Mouse (Mus musculus) ES-Bruce4 (cell line): ENCODE data around the gene Gm11549. TPM values are rescaled to one million over a fixed set of nuclear protein-coding genes. Genes with fewer than 3 reads are reported as not detected.

ENCODE experiments used
- H3K27ac ChIP-seq: 2 replicates; pipeline ENCODE4 v1.5.1; 2012; ENCODE audit warnings: low read length, inconsistent platforms; ENCODE audit not compliant: insufficient read depth
- H3K27me3 ChIP-seq: 2 replicates; pipeline ENCODE4 v1.6.1; 2012; ENCODE audit warnings: mild to moderate bottlenecking, low read length, inconsistent platforms; ENCODE audit not compliant: control insufficient read depth, poor library complexity, insufficient read depth, severe bottlenecking
- H3K36me3 ChIP-seq: 2 replicates; pipeline ENCODE4 v1.6.1; 2012; ENCODE audit warnings: inconsistent platforms, mild to moderate bottlenecking, low read length, moderate library complexity; ENCODE audit not compliant: control insufficient read depth, poor library complexity, insufficient read depth, severe bottlenecking
- H3K4me1 ChIP-seq: one replicate; pipeline ENCODE4 v1.8.1; 2011; ENCODE audit warnings: low read length; ENCODE audit not compliant: control insufficient read depth, insufficient read depth
- H3K4me3 ChIP-seq: 2 replicates; pipeline ENCODE4 v1.5.1; 2011; ENCODE audit warnings: low read depth, mild to moderate bottlenecking, low read length
- H3K9ac ChIP-seq: 2 replicates; pipeline ENCODE4 v1.6.1; 2012; ENCODE audit warnings: low read depth, mild to moderate bottlenecking, inconsistent platforms; ENCODE audit not compliant: poor library complexity, severe bottlenecking
- H3K9me3 ChIP-seq: replicated peaks from 2 replicates; pipeline ENCODE4 v1.6.1; 2012; ENCODE audit warnings: mild to moderate bottlenecking, low read length, inconsistent platforms; ENCODE audit not compliant: control insufficient read depth, poor library complexity, insufficient read depth, severe bottlenecking
- CTCF ChIP-seq: IDR thresholded peaks from one replicate; pipeline ENCODE4 v1.8.1; 2011; ENCODE audit warnings: low read depth, low read length
- EP300 ChIP-seq: IDR thresholded peaks from 2 replicates; pipeline ENCODE4 v1.6.1; 2011; ENCODE audit warnings: low read depth, low read length; ENCODE audit not compliant: insufficient read depth
- POLR2A ChIP-seq: IDR thresholded peaks from one replicate; pipeline ENCODE4 v1.8.1; 2011; ENCODE audit warnings: low read length; ENCODE audit not compliant: insufficient read depth
- polyA plus RNA-seq: library from polyadenylated mRNA; stranded (reverse); fragments of >200 nt; gene quantifications from 2 replicates; pipeline ENCODE4 v1.2.4, GENCODE M21; 2011; ENCODE audit warnings: low read depth; ENCODE audit not compliant: missing spikeins, insufficient read depth, insufficient read length

Gene Gm11549
- polyA plus RNA-seq, 1 experiment: not detected

GRCm38 (mm10) chr3:36552406-36553047 lies 30.9 kb upstream of the Gm11549 start, which contains the start of gene Exosc9:
Exosc9 (plus strand) TSS chr3:36552606.
- TF ChIP-seq CTCF (no peak), EP300 (no peak), POLR2A (no peak)
- Histone ChIP-seq H3K4me3 (peak within 1 kb of the TSS; percentile 94), H3K4me1 (no peaks in the 10 kb centered on the region), H3K27ac (no peak within 1 kb of the TSS), H3K36me3 (peaks cover 29% of the 10 kb centered on the region), H3K27me3 (no peaks in the 10 kb centered on the region; the same call in 1 of the 2 replicates), H3K9ac (peak within 1 kb of the TSS; percentile 58), H3K9me3 (no peaks in the 10 kb centered on the region)

- Histone ChIP-seq H3K9ac (peak overlapping the region; percentile 58; the same call in 1 of the 2 replicates), H3K9me3 (no peaks in the 10 kb centered on the region), H3K4me3 (peak overlapping the region; percentile 94), H3K36me3 (peaks cover 23% of the 10 kb centered on the region), H3K27ac (no peak overlapping the region), H3K27me3 (no peaks in the 10 kb centered on the region; the same call in 1 of the 2 replicates), H3K4me1 (no peaks in the 10 kb centered on the region)
- TF ChIP-seq CTCF: no peak
These were observed 30.3 kb upstream of the Gm11549 start for GRCm38 (mm10) chr3:36551851-36552384.

- no peaks in the 10 kb centered on the region for H3K4me1 ChIP-seq
- no peak overlapping the region for H3K4me3 ChIP-seq
- H3K27me3 ChIP-seq: no peaks in the 10 kb centered on the region; the same call in 1 of the 2 replicates
- no peak for TF ChIP-seq POLR2A
- no peak for TF ChIP-seq EP300
- TF ChIP-seq CTCF: no peak
- no peak overlapping the region for H3K27ac ChIP-seq
- H3K9me3 ChIP-seq: no peaks in the 10 kb centered on the region
- peaks cover 23% of the 10 kb centered on the region for H3K36me3 ChIP-seq
- H3K9ac ChIP-seq: no peak overlapping the region
These were observed 29.7 kb upstream of the Gm11549 start for GRCm38 (mm10) chr3:36551343-36551742.

GRCm38 (mm10) chr3:36544961-36545360 lies 23.3 kb upstream of the Gm11549 start:
- TF ChIP-seq POLR2A: no peak

GRCm38 (mm10) chr3:36541399-36541798 lies 19.8 kb upstream of the Gm11549 start:
- Histone ChIP-seq H3K27ac (no peak overlapping the region), H3K9me3 (no peaks in the 10 kb centered on the region), H3K36me3 (no peaks in the 10 kb centered on the region), H3K27me3 (no peaks in the 10 kb centered on the region), H3K9ac (no peak overlapping the region), H3K4me1 (no peaks in the 10 kb centered on the region), H3K4me3 (no peak overlapping the region)
- TF ChIP-seq EP300 (no peak), CTCF (no peak), POLR2A (no peak)

More at GRCm38 (mm10) chr3:36544961-36545360, 23.3 kb upstream of the Gm11549 start:
- no peak overlapping the region for H3K27ac ChIP-seq
- H3K9me3 ChIP-seq: no peaks in the 10 kb centered on the region
- no peak overlapping the region for H3K9ac ChIP-seq
- H3K4me3 ChIP-seq: no peak overlapping the region
- no peaks in the 10 kb centered on the region for H3K36me3 ChIP-seq
- H3K4me1 ChIP-seq: no peaks in the 10 kb centered on the region
- H3K27me3 ChIP-seq: no peaks in the 10 kb centered on the region; the same call in 1 of the 2 replicates

GRCm38 (mm10) chr3:36540756-36541155 lies 19.1 kb upstream of the Gm11549 start:
- H3K9ac ChIP-seq: no peak overlapping the region
- H3K27me3 ChIP-seq: no peaks in the 10 kb centered on the region
- no peaks in the 10 kb centered on the region for H3K9me3 ChIP-seq
- no peak overlapping the region for H3K4me3 ChIP-seq
- no peaks in the 10 kb centered on the region for H3K4me1 ChIP-seq
- H3K36me3 ChIP-seq: no peaks in the 10 kb centered on the region
- no peak overlapping the region for H3K27ac ChIP-seq
- TF ChIP-seq EP300 (no peak), POLR2A (no peak), CTCF (no peak)
